Mouse (Mus musculus): ENCODE data around the gene Nae1. TPM values are rescaled to one million over a fixed set of nuclear protein-coding genes. Genes with fewer than 3 reads are reported as not detected.
"Not testable (repeated sequence)": the region's sequence is repeated elsewhere in the genome, so short reads cannot be mapped to it uniquely, and the experiment has no call there.

Nae1 gene
- polyA plus RNA-seq (2014; fragmentation: Nextera tagmentation; extraction: Ambion mirVana): 85.8 and 98.9 TPM in 2 replicates

DNA sequence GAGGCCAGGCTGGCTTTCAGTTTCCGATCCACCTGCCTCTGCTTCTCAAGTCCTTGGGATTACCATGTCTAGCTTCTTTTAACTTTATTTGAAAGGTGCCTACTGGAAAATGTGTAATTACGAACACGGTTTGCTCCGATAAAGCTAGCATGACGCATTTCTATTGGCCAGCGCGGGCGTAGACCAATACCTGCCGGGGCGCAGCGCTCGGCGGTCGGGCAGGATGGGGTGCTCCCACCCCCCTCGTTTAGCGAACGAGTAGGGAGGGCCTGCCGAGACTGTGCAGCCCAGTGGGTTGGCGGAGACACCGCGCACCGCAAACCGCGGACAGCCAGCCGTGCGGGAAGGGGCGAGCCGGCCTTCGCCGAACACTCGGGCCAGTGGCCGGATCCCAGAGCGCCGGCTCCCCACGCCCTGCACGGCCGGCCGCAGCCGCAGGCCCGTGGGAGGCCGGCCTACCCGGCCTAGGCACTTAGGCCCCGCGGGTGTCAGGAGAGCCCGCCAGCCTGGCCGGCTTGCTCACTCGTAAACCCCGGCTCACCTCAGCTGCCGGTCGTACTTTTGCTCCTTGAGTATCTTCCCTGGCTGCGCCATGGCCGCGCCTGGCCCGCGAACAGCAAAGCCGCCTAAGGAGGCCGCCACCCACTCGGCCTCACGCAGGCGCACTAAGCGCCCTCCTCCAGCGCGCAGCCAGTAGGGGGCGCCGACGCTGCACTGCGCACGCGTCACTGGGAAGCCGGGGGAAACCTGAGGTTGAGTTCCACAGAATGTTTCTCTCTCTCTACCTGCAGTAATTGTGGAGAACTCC lies at the start of gene Nae1, which contains the start of gene Car7:
Gene Nae1, minus strand, starts transcription at position 667 of the 808 bp plus-strand sequence.
Gene Car7, plus strand, starts transcription at position 719 of the 808 bp plus-strand sequence.
- Histone ChIP-seq H3K36me3 (ENCODE audit: control insufficient read depth, insufficient read depth, low read length) (peaks cover 14% of the 10 kb centered on the region), H3K4me1 (replicated peaks; ENCODE audit: control insufficient read depth, insufficient read depth, low read length) (peaks cover 11% of the 10 kb centered on the region), H3K9me3 (ENCODE audit: control insufficient read depth, low read length) (no peaks in the 10 kb centered on the region), H3K27me3 (replicated peaks; ENCODE audit: control insufficient read depth, insufficient read depth, low read length) (peaks cover 17% of the 10 kb centered on the region), H3K9ac (ENCODE audit: low read length) (peak within 1 kb of the TSS; percentile 91), H3K4me3 (ENCODE audit: low read depth, low read length) (peak within 1 kb of the TSS; percentile 92), H3K4me2 (ENCODE audit: low read length) (peak within 1 kb of the TSS; percentile 84), H3K27ac (ENCODE audit: low read depth) (peak within 1 kb of the TSS; percentile 77)
- ATAC-seq (replicated peaks; ENCODE audit: low FRiP score, low TSS enrichment, low read depth) (peak; percentile 93), DNase-seq (ENCODE audit: low spot score) (peak; percentile 96)
- WGBS: under 1% methylated on average over 70 of the region's 70 CpGs

- H3K4me2 ChIP-seq (ENCODE audit: low read length); H3K27ac ChIP-seq (ENCODE audit: low read depth); H3K4me1 ChIP-seq (replicated peaks; ENCODE audit: control insufficient read depth, insufficient read depth, low read length); DNase-seq (ENCODE audit: low spot score); H3K27me3 ChIP-seq (replicated peaks; ENCODE audit: control insufficient read depth, insufficient read depth, low read length); H3K4me3 ChIP-seq (ENCODE audit: low read depth, low read length); H3K9me3 ChIP-seq (ENCODE audit: control insufficient read depth, low read length); H3K9ac ChIP-seq (ENCODE audit: low read length); ATAC-seq (replicated peaks; ENCODE audit: low FRiP score, low TSS enrichment, low read depth); H3K36me3 ChIP-seq (ENCODE audit: control insufficient read depth, insufficient read depth, low read length): not testable (repeated sequence)
- WGBS: 76% methylated on average over 17 of the region's 17 CpGs
Measured at GRCm38 (mm10) chr8:104577606-104578005, 43.2 kb upstream of the Nae1 start.

DNA sequence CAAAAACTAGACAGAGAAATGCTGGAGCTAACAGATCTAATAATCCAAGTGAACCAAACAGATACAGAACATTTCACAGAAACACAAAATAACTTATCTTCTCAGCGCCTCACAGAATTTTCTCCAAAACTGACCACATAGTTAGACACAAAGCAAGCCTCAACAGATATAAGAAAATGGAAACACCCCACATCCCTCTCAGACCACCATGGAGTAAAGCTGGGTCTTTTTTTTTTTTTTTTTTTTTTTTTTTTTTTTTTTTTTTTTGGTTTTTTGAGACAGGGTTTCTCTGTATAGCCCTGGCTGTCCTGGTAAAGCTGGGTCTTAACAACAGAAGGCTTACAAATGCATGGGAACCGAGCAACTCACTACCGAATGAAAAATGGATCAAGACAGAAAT lies 42.4 kb upstream of the Nae1 start:
- no peak overlapping the region for H3K4me2 ChIP-seq (ENCODE audit: low read length)
- no peak for DNase-seq (ENCODE audit: low spot score)
- no peak overlapping the region for H3K4me3 ChIP-seq (ENCODE audit: low read depth, low read length)
- no peak overlapping the region for H3K9ac ChIP-seq (ENCODE audit: low read length)
- no peaks in the 10 kb centered on the region for H3K27me3 ChIP-seq (replicated peaks; ENCODE audit: control insufficient read depth, insufficient read depth, low read length)
- no peaks in the 10 kb centered on the region for H3K36me3 ChIP-seq (ENCODE audit: control insufficient read depth, insufficient read depth, low read length)
- no peak for ATAC-seq (replicated peaks; ENCODE audit: low FRiP score, low TSS enrichment, low read depth)
- 92% methylated on average over 3 of the region's 3 CpGs for WGBS
- no peak overlapping the region for H3K27ac ChIP-seq (ENCODE audit: low read depth)
- no peaks in the 10 kb centered on the region for H3K4me1 ChIP-seq (replicated peaks; ENCODE audit: control insufficient read depth, insufficient read depth, low read length)
- 0 out of 2 replicates have a peak, but pooled peaks cover 2% of the 10 kb centered on the region for H3K9me3 ChIP-seq (ENCODE audit: control insufficient read depth, low read length)

- peak overlapping the region; percentile 63 for H3K4me2 ChIP-seq (ENCODE audit: low read length)
- H3K36me3 ChIP-seq (ENCODE audit: control insufficient read depth, insufficient read depth, low read length): no peaks in the 10 kb centered on the region
- H3K4me3 ChIP-seq (ENCODE audit: low read depth, low read length): peak overlapping the region; percentile 30
- H3K9me3 ChIP-seq (ENCODE audit: control insufficient read depth, low read length): no peaks in the 10 kb centered on the region
- DNase-seq (ENCODE audit: low spot score): peak; percentile 93
- H3K9ac ChIP-seq (ENCODE audit: low read length): no peak overlapping the region
- no peak overlapping the region for H3K27ac ChIP-seq (ENCODE audit: low read depth)
- H3K27me3 ChIP-seq (replicated peaks; ENCODE audit: control insufficient read depth, insufficient read depth, low read length): no peaks in the 10 kb centered on the region
- no peaks in the 10 kb centered on the region for H3K4me1 ChIP-seq (replicated peaks; ENCODE audit: control insufficient read depth, insufficient read depth, low read length)
- ATAC-seq (replicated peaks; ENCODE audit: low FRiP score, low TSS enrichment, low read depth): peak; percentile 63
- WGBS: 8% methylated on average over 26 of the region's 26 CpGs
Measured at GRCm38 (mm10) chr8:104570436-104571343, 36.3 kb upstream of the Nae1 start.

DNA sequence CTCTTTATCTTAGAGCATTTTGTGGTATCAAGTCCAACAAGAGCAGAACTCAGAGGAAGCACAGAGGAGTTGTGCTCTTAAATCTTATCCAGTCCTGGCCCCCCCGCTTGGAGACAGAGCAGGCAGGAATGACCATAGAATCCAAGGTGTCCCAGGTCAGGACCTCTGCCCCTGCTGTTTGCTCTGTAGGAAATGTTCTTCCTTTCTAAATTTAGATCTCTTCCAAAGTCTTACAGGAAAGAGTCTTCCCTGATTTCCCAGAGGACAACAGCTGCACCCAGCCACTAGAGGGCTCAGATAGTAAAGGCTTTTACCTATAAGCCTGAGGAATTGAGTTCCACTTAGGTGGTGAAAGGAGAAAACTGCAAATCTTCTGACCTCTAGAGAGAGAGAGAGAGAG lies 35.1 kb upstream of the Nae1 start:
- Histone ChIP-seq H3K4me1 (replicated peaks; ENCODE audit: control insufficient read depth, insufficient read depth, low read length) (no peaks in the 10 kb centered on the region), H3K4me3 (ENCODE audit: low read depth, low read length) (no peak overlapping the region), H3K9me3 (ENCODE audit: control insufficient read depth, low read length) (no peaks in the 10 kb centered on the region), H3K9ac (ENCODE audit: low read length) (no peak overlapping the region), H3K4me2 (ENCODE audit: low read length) (no peak overlapping the region), H3K27me3 (replicated peaks; ENCODE audit: control insufficient read depth, insufficient read depth, low read length) (no peaks in the 10 kb centered on the region), H3K27ac (ENCODE audit: low read depth) (no peak overlapping the region), H3K36me3 (ENCODE audit: control insufficient read depth, insufficient read depth, low read length) (no peaks in the 10 kb centered on the region)
- ATAC-seq (replicated peaks; ENCODE audit: low FRiP score, low TSS enrichment, low read depth): no peak
- 32% methylated on average over 1 of the region's 1 CpGs for WGBS
- DNase-seq (ENCODE audit: low spot score): no peak

- no peak overlapping the region for H3K4me2 ChIP-seq (ENCODE audit: low read length)
- no peaks in the 10 kb centered on the region for H3K36me3 ChIP-seq (ENCODE audit: control insufficient read depth, insufficient read depth, low read length)
- WGBS: 92% methylated on average over 5 of the region's 5 CpGs
- no peak for DNase-seq (ENCODE audit: low spot score)
- no peak overlapping the region for H3K27ac ChIP-seq (ENCODE audit: low read depth)
- H3K4me1 ChIP-seq (replicated peaks; ENCODE audit: control insufficient read depth, insufficient read depth, low read length): no peaks in the 10 kb centered on the region
- H3K4me3 ChIP-seq (ENCODE audit: low read depth, low read length): no peak overlapping the region
- H3K9me3 ChIP-seq (ENCODE audit: control insufficient read depth, low read length): no peaks in the 10 kb centered on the region
- H3K27me3 ChIP-seq (replicated peaks; ENCODE audit: control insufficient read depth, insufficient read depth, low read length): no peaks in the 10 kb centered on the region
- ATAC-seq (replicated peaks; ENCODE audit: low FRiP score, low TSS enrichment, low read depth): no peak
- H3K9ac ChIP-seq (ENCODE audit: low read length): no peak overlapping the region
Measured at GRCm38 (mm10) chr8:104565457-104565798, 31.0 kb upstream of the Nae1 start.

GRCm38 (mm10) chr8:104564633-104565456 lies 30.4 kb upstream of the Nae1 start:
- Histone ChIP-seq H3K9ac (ENCODE audit: low read length) (no peak overlapping the region), H3K27me3 (replicated peaks; ENCODE audit: control insufficient read depth, insufficient read depth, low read length) (no peaks in the 10 kb centered on the region), H3K4me2 (ENCODE audit: low read length) (peak overlapping the region; percentile 27), H3K4me3 (ENCODE audit: low read depth, low read length) (no peak overlapping the region), H3K4me1 (replicated peaks; ENCODE audit: control insufficient read depth, insufficient read depth, low read length) (no peaks in the 10 kb centered on the region), H3K9me3 (ENCODE audit: control insufficient read depth, low read length) (no peaks in the 10 kb centered on the region), H3K36me3 (ENCODE audit: control insufficient read depth, insufficient read depth, low read length) (no peaks in the 10 kb centered on the region), H3K27ac (ENCODE audit: low read depth) (no peak overlapping the region)
- 21% methylated on average over 21 of the region's 22 CpGs for WGBS
- DNase-seq (ENCODE audit: low spot score): peak; percentile 92
- ATAC-seq (replicated peaks; ENCODE audit: low FRiP score, low TSS enrichment, low read depth): peak; percentile 73

DNA sequence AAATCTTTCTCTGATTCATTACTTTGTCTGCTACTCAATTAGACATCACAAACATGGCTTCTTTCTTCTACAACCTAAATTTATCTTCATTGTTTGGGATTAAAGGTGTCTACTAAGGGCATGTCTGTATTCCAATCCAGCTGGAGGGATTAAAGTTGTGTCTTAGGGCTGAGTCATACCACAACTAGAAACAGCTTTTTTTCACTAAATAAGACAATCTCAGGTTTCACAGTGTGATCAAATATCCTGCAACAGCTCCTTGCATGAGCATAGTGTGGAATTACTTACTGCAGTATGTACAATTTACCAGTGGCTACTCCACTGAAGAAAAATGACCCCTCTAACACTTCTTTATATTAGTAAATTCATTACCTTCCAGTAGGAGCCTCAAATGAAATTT lies 26.3 kb upstream of the Nae1 start:
- no peaks in the 10 kb centered on the region for H3K27me3 ChIP-seq (replicated peaks; ENCODE audit: control insufficient read depth, insufficient read depth, low read length)
- no peaks in the 10 kb centered on the region for H3K4me1 ChIP-seq (replicated peaks; ENCODE audit: control insufficient read depth, insufficient read depth, low read length)
- no peak overlapping the region for H3K9ac ChIP-seq (ENCODE audit: low read length)
- H3K36me3 ChIP-seq (ENCODE audit: control insufficient read depth, insufficient read depth, low read length): no peaks in the 10 kb centered on the region
- no peak for ATAC-seq (replicated peaks; ENCODE audit: low FRiP score, low TSS enrichment, low read depth)
- DNase-seq (ENCODE audit: low spot score): no peak
- H3K27ac ChIP-seq (ENCODE audit: low read depth): no peak overlapping the region
- no peaks in the 10 kb centered on the region for H3K9me3 ChIP-seq (ENCODE audit: control insufficient read depth, low read length)
- H3K4me3 ChIP-seq (ENCODE audit: low read depth, low read length): no peak overlapping the region
- no peak overlapping the region for H3K4me2 ChIP-seq (ENCODE audit: low read length)
